Mouse (Mus musculus): Measurements from ENCODE around the gene Pik3c2a.
"Not testable (repeated sequence)": the region's sequence is repeated elsewhere in the genome, so short reads cannot be mapped to it uniquely, and the experiment has no call there.

DNA sequence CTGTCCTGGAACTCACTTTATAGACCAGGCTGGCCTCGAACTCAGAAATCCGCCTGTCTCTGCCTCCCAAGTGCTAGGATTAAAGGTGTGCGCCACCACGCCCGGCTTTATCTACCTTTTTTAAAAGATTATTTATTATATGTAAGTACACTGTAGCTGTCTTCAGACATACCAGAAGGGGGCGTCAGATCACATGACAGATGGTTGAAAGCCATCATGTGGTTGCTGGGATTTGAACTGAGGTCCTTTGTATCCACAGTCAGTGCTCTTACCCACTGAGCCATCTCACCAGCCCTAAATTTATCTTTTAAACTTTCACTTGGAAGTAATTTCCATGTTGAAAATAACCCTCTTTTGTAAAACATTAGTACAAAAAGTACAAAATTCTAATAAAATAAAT lies 64.1 kb downstream of the Pik3c2a start:
- not testable (repeated sequence) for TF ChIP-seq CTCF (IDR thresholded peaks at IDR 0.05; ENCODE audit: low read depth, low read length); POLR2A (IDR thresholded peaks at IDR 0.05; ENCODE audit: borderline replicate concordance, low read depth, low read length)

All from bone marrow macrophage, adult 2 months (primary cell).